Mouse (Mus musculus): ENCODE results near the gene Zcchc2. TPM values are rescaled to one million over a fixed set of nuclear protein-coding genes. Genes with fewer than 3 reads are reported as not detected.

The Zcchc2 gene
- polyA plus RNA-seq, 1 experiment from 2014 or later: 1.7 TPM

GRCm38 (mm10) chr1:106019854-106020253 is 29.6 kb downstream of the Zcchc2 start:
- 57% methylated on average over 6 of the region's 6 CpGs for WGBS
- Histone ChIP-seq H3K9ac (no peak overlapping the region), H3K27me3 (no peaks in the 10 kb centered on the region), H3K4me1 (no peaks in the 10 kb centered on the region), H3K4me3 (no peak overlapping the region), H3K4me2 (no peak overlapping the region), H3K27ac (no peak overlapping the region), H3K36me3 (ENCODE audit: poor library complexity, severe bottlenecking) (peaks cover 41% of the 10 kb centered on the region), H3K9me3 (replicated peaks) (no peaks in the 10 kb centered on the region)
- ATAC-seq: no peak

- no peak overlapping the region for H3K4me3 ChIP-seq
- H3K27me3 ChIP-seq: no peaks in the 10 kb centered on the region
- H3K9me3 ChIP-seq (replicated peaks): no peaks in the 10 kb centered on the region
- no peak overlapping the region for H3K27ac ChIP-seq
- peaks cover 34% of the 10 kb centered on the region for H3K36me3 ChIP-seq (ENCODE audit: poor library complexity, severe bottlenecking)
- H3K4me2 ChIP-seq: no peak overlapping the region
- no peak overlapping the region for H3K9ac ChIP-seq
- WGBS: 89% methylated on average over 1 of the region's 1 CpGs
- H3K4me1 ChIP-seq: no peaks in the 10 kb centered on the region
- no peak for ATAC-seq
Measured at GRCm38 (mm10) chr1:106022998-106023397, 32.8 kb downstream of the Zcchc2 start.

- WGBS: 95% methylated on average over 2 of the region's 2 CpGs
- no peaks in the 10 kb centered on the region for H3K4me1 ChIP-seq
- H3K4me3 ChIP-seq: no peak overlapping the region
- ATAC-seq: no peak
- H3K9me3 ChIP-seq (replicated peaks): no peaks in the 10 kb centered on the region
- H3K36me3 ChIP-seq (ENCODE audit: poor library complexity, severe bottlenecking): peaks cover 35% of the 10 kb centered on the region
- H3K4me2 ChIP-seq: no peak overlapping the region
- H3K27me3 ChIP-seq: no peaks in the 10 kb centered on the region
- H3K9ac ChIP-seq: no peak overlapping the region
- H3K27ac ChIP-seq: no peak overlapping the region
Measured at GRCm38 (mm10) chr1:106024254-106024653, 34.0 kb downstream of the Zcchc2 start.

GRCm38 (mm10) chr1:106024778-106025177 is 34.6 kb downstream of the Zcchc2 start:
- no peaks in the 10 kb centered on the region for H3K27me3 ChIP-seq
- no peak overlapping the region for H3K27ac ChIP-seq
- ATAC-seq: no peak
- H3K9ac ChIP-seq: no peak overlapping the region
- H3K4me2 ChIP-seq: no peak overlapping the region
- no peaks in the 10 kb centered on the region for H3K4me1 ChIP-seq
- H3K36me3 ChIP-seq (ENCODE audit: poor library complexity, severe bottlenecking): peaks cover 37% of the 10 kb centered on the region
- 96% methylated on average over 3 of the region's 3 CpGs for WGBS
- H3K4me3 ChIP-seq: no peak overlapping the region
- H3K9me3 ChIP-seq (replicated peaks): no peaks in the 10 kb centered on the region

- no peaks in the 10 kb centered on the region for H3K4me1 ChIP-seq
- H3K9ac ChIP-seq: no peak overlapping the region
- no peak overlapping the region for H3K4me3 ChIP-seq
- H3K27ac ChIP-seq: no peak overlapping the region
- no peaks in the 10 kb centered on the region for H3K27me3 ChIP-seq
- peaks cover 28% of the 10 kb centered on the region for H3K36me3 ChIP-seq (ENCODE audit: poor library complexity, severe bottlenecking)
- WGBS: 96% methylated on average over 15 of the region's 15 CpGs
- no peak overlapping the region for H3K4me2 ChIP-seq
- no peak for ATAC-seq
- no peaks in the 10 kb centered on the region for H3K9me3 ChIP-seq (replicated peaks)
Measured at GRCm38 (mm10) chr1:106029769-106030168, 39.6 kb downstream of the Zcchc2 start.

GRCm38 (mm10) chr1:106030331-106030730 is 40.1 kb downstream of the Zcchc2 start:
- no peaks in the 10 kb centered on the region for H3K4me1 ChIP-seq
- ATAC-seq: 0 out of 2 replicates have a peak, but pooled peaks have one; percentile 13
- peaks cover 28% of the 10 kb centered on the region for H3K36me3 ChIP-seq (ENCODE audit: poor library complexity, severe bottlenecking)
- no peak overlapping the region for H3K4me2 ChIP-seq
- H3K27ac ChIP-seq: no peak overlapping the region
- 94% methylated on average over 10 of the region's 10 CpGs for WGBS
- H3K27me3 ChIP-seq: no peaks in the 10 kb centered on the region
- no peaks in the 10 kb centered on the region for H3K9me3 ChIP-seq (replicated peaks)
- H3K9ac ChIP-seq: no peak overlapping the region
- no peak overlapping the region for H3K4me3 ChIP-seq

- Histone ChIP-seq H3K27me3 (no peaks in the 10 kb centered on the region), H3K4me1 (no peaks in the 10 kb centered on the region), H3K4me2 (no peak overlapping the region), H3K9ac (no peak overlapping the region), H3K9me3 (replicated peaks) (no peaks in the 10 kb centered on the region), H3K4me3 (no peak overlapping the region), H3K36me3 (ENCODE audit: poor library complexity, severe bottlenecking) (peaks cover 28% of the 10 kb centered on the region), H3K27ac (no peak overlapping the region)
- ATAC-seq: no peak
- WGBS: 90% methylated on average over 2 of the region's 2 CpGs
Measured at GRCm38 (mm10) chr1:106030886-106031285, 40.7 kb downstream of the Zcchc2 start.

- no peak overlapping the region for H3K4me3 ChIP-seq
- H3K9me3 ChIP-seq (replicated peaks): no peaks in the 10 kb centered on the region
- WGBS: 55% methylated on average over 6 of the region's 6 CpGs
- no peaks in the 10 kb centered on the region for H3K27me3 ChIP-seq
- no peaks in the 10 kb centered on the region for H3K4me1 ChIP-seq
- H3K36me3 ChIP-seq (ENCODE audit: poor library complexity, severe bottlenecking): peaks cover 28% of the 10 kb centered on the region
- no peak overlapping the region for H3K4me2 ChIP-seq
- H3K9ac ChIP-seq: no peak overlapping the region
- no peak overlapping the region for H3K27ac ChIP-seq
- ATAC-seq: no peak
Measured at GRCm38 (mm10) chr1:106031908-106032307, 41.7 kb downstream of the Zcchc2 start.

GRCm38 (mm10) chr1:106034776-106035175 is 44.6 kb downstream of the Zcchc2 start:
- H3K36me3 ChIP-seq (ENCODE audit: poor library complexity, severe bottlenecking): peaks cover 16% of the 10 kb centered on the region
- no peaks in the 10 kb centered on the region for H3K9me3 ChIP-seq (replicated peaks)
- H3K9ac ChIP-seq: no peak overlapping the region
- WGBS: 79% methylated on average over 7 of the region's 7 CpGs
- H3K27me3 ChIP-seq: no peaks in the 10 kb centered on the region
- no peak overlapping the region for H3K4me2 ChIP-seq
- H3K4me3 ChIP-seq: no peak overlapping the region
- H3K4me1 ChIP-seq: no peaks in the 10 kb centered on the region
- no peak for ATAC-seq
- no peak overlapping the region for H3K27ac ChIP-seq

- Histone ChIP-seq H3K9me3 (replicated peaks) (no peaks in the 10 kb centered on the region), H3K36me3 (ENCODE audit: poor library complexity, severe bottlenecking) (no peaks in the 10 kb centered on the region), H3K27me3 (no peaks in the 10 kb centered on the region), H3K4me3 (no peak overlapping the region), H3K4me2 (no peak overlapping the region; the same call in 1 of the 2 replicates), H3K27ac (no peak overlapping the region), H3K9ac (no peak overlapping the region), H3K4me1 (no peaks in the 10 kb centered on the region)
- WGBS: 66% methylated on average over 19 of the region's 19 CpGs
- ATAC-seq: peak; percentile 85
Measured at GRCm38 (mm10) chr1:106036861-106037599, 46.8 kb downstream of the Zcchc2 start.

- no peaks in the 10 kb centered on the region for H3K9me3 ChIP-seq (replicated peaks)
- no peak overlapping the region for H3K9ac ChIP-seq
- H3K4me3 ChIP-seq: no peak overlapping the region
- H3K36me3 ChIP-seq (ENCODE audit: poor library complexity, severe bottlenecking): no peaks in the 10 kb centered on the region
- ATAC-seq: no peak
- no peak overlapping the region for H3K4me2 ChIP-seq
- no peaks in the 10 kb centered on the region for H3K4me1 ChIP-seq
- no peak overlapping the region for H3K27ac ChIP-seq
- no peaks in the 10 kb centered on the region for H3K27me3 ChIP-seq
- WGBS: 84% methylated on average over 6 of the region's 6 CpGs
Measured at GRCm38 (mm10) chr1:106039326-106039725, 49.1 kb downstream of the Zcchc2 start.

- H3K36me3 ChIP-seq (ENCODE audit: poor library complexity, severe bottlenecking): no peaks in the 10 kb centered on the region
- no peak overlapping the region for H3K9ac ChIP-seq
- 86% methylated on average over 4 of the region's 4 CpGs for WGBS
- no peaks in the 10 kb centered on the region for H3K9me3 ChIP-seq (replicated peaks)
- H3K4me1 ChIP-seq: no peaks in the 10 kb centered on the region
- no peak overlapping the region for H3K27ac ChIP-seq
- no peak for ATAC-seq
- no peak overlapping the region for H3K4me3 ChIP-seq
- no peaks in the 10 kb centered on the region for H3K27me3 ChIP-seq
- H3K4me2 ChIP-seq: no peak overlapping the region
Measured at GRCm38 (mm10) chr1:106040271-106040670, 50.1 kb downstream of the Zcchc2 start.

- 92% methylated on average over 9 of the region's 9 CpGs for WGBS
- no peak for ATAC-seq
- Histone ChIP-seq H3K4me1 (no peaks in the 10 kb centered on the region), H3K4me2 (no peak overlapping the region), H3K27me3 (no peaks in the 10 kb centered on the region), H3K9ac (no peak overlapping the region), H3K4me3 (no peak overlapping the region), H3K9me3 (replicated peaks) (no peaks in the 10 kb centered on the region), H3K27ac (no peak overlapping the region), H3K36me3 (ENCODE audit: poor library complexity, severe bottlenecking) (no peaks in the 10 kb centered on the region)
Measured at GRCm38 (mm10) chr1:106042221-106042620, 52.0 kb downstream of the Zcchc2 start.

All from forebrain, embryonic 13.5 days (tissue).